Mouse (Mus musculus): ENCODE data around the gene 6030498E09Rik. TPM values are rescaled to one million over a fixed set of nuclear protein-coding genes. Genes with fewer than 3 reads are reported as not detected.
A peak's percentile ranks its signal among the peaks of the same experiment; 100 is the strongest.

Gene 6030498E09Rik
- polyA plus RNA-seq (2014; fragmentation: Nextera tagmentation; extraction: Ambion mirVana) = not detected in 2 replicates

GRCm38 (mm10) chrX:38772478-38772877, at the start of gene 6030498E09Rik:
6030498E09Rik (plus strand) TSS chrX:38772671.
- Histone ChIP-seq H3K4me3 (ENCODE audit: low read depth, low read length) (no peak within 1 kb of the TSS), H3K9ac (replicated peaks; ENCODE audit: low read depth, low read length) (no peak within 1 kb of the TSS), H3K27ac (ENCODE audit: low read length) (no peak within 1 kb of the TSS), H3K27me3 (ENCODE audit: control insufficient read depth, insufficient read depth, low read length) (no peaks in the 10 kb centered on the region), H3K36me3 (ENCODE audit: control insufficient read depth, insufficient read depth, low read length) (no peaks in the 10 kb centered on the region), H3K9me3 (ENCODE audit: control insufficient read depth, low read depth, low read length) (no peaks in the 10 kb centered on the region), H3K4me1 (ENCODE audit: control insufficient read depth, insufficient read depth, low read length) (no peaks in the 10 kb centered on the region), H3K4me2 (replicated peaks; ENCODE audit: low read depth, low read length) (no peak within 1 kb of the TSS)
- WGBS = 74% methylated on average over 9 of the region's 9 CpGs
- no peak for ATAC-seq (ENCODE audit: insufficient number of reproducible peaks, insufficient read depth, low FRiP score, low read depth)

GRCm38 (mm10) chrX:38730081-38730480, 42.4 kb upstream of the 6030498E09Rik start:
- no peak overlapping the region for H3K27ac ChIP-seq (ENCODE audit: low read length)
- no peak overlapping the region for H3K9ac ChIP-seq (replicated peaks; ENCODE audit: low read depth, low read length)
- H3K9me3 ChIP-seq (ENCODE audit: control insufficient read depth, low read depth, low read length) = no peaks in the 10 kb centered on the region
- ATAC-seq (ENCODE audit: insufficient number of reproducible peaks, insufficient read depth, low FRiP score, low read depth) = no peak
- H3K4me1 ChIP-seq (ENCODE audit: control insufficient read depth, insufficient read depth, low read length) = no peaks in the 10 kb centered on the region
- H3K36me3 ChIP-seq (ENCODE audit: control insufficient read depth, insufficient read depth, low read length) = no peaks in the 10 kb centered on the region
- no peaks in the 10 kb centered on the region for H3K27me3 ChIP-seq (ENCODE audit: control insufficient read depth, insufficient read depth, low read length)
- 44% methylated on average over 5 of the region's 5 CpGs for WGBS
- no peak overlapping the region for H3K4me2 ChIP-seq (replicated peaks; ENCODE audit: low read depth, low read length)
- H3K4me3 ChIP-seq (ENCODE audit: low read depth, low read length) = no peak overlapping the region

GRCm38 (mm10) chrX:38730639-38731038, 41.8 kb upstream of the 6030498E09Rik start:
- H3K27ac ChIP-seq (ENCODE audit: low read length) = no peak overlapping the region
- ATAC-seq (ENCODE audit: insufficient number of reproducible peaks, insufficient read depth, low FRiP score, low read depth) = no peak
- no peaks in the 10 kb centered on the region for H3K27me3 ChIP-seq (ENCODE audit: control insufficient read depth, insufficient read depth, low read length)
- H3K36me3 ChIP-seq (ENCODE audit: control insufficient read depth, insufficient read depth, low read length) = no peaks in the 10 kb centered on the region
- H3K9me3 ChIP-seq (ENCODE audit: control insufficient read depth, low read depth, low read length) = no peaks in the 10 kb centered on the region
- WGBS = 62% methylated on average over 2 of the region's 2 CpGs
- no peak overlapping the region for H3K4me3 ChIP-seq (ENCODE audit: low read depth, low read length)
- H3K9ac ChIP-seq (replicated peaks; ENCODE audit: low read depth, low read length) = no peak overlapping the region
- H3K4me1 ChIP-seq (ENCODE audit: control insufficient read depth, insufficient read depth, low read length) = no peaks in the 10 kb centered on the region
- H3K4me2 ChIP-seq (replicated peaks; ENCODE audit: low read depth, low read length) = no peak overlapping the region

GRCm38 (mm10) chrX:38733683-38734082, 38.8 kb upstream of the 6030498E09Rik start:
- 90% methylated on average over 5 of the region's 5 CpGs for WGBS

GRCm38 (mm10) chrX:38734916-38735880, 37.3 kb upstream of the 6030498E09Rik start:
- Histone ChIP-seq H3K4me3 (ENCODE audit: low read depth, low read length) (no peak overlapping the region), H3K9ac (replicated peaks; ENCODE audit: low read depth, low read length) (no peak overlapping the region), H3K27ac (ENCODE audit: low read length) (0 out of 2 replicates have a peak overlapping the region, but pooled peaks have one; percentile 28), H3K9me3 (ENCODE audit: control insufficient read depth, low read depth, low read length) (no peaks in the 10 kb centered on the region), H3K4me1 (ENCODE audit: control insufficient read depth, insufficient read depth, low read length) (no peaks in the 10 kb centered on the region), H3K27me3 (ENCODE audit: control insufficient read depth, insufficient read depth, low read length) (no peaks in the 10 kb centered on the region), H3K4me2 (replicated peaks; ENCODE audit: low read depth, low read length) (no peak overlapping the region), H3K36me3 (ENCODE audit: control insufficient read depth, insufficient read depth, low read length) (no peaks in the 10 kb centered on the region)
- WGBS = 52% methylated on average over 13 of the region's 13 CpGs
- ATAC-seq (ENCODE audit: insufficient number of reproducible peaks, insufficient read depth, low FRiP score, low read depth) = peak; percentile 42; the same call in 1 of the 2 replicates

More at GRCm38 (mm10) chrX:38733683-38734082, 38.8 kb upstream of the 6030498E09Rik start:
- no peak overlapping the region for H3K4me2 ChIP-seq (replicated peaks; ENCODE audit: low read depth, low read length)
- H3K9me3 ChIP-seq (ENCODE audit: control insufficient read depth, low read depth, low read length) = no peaks in the 10 kb centered on the region
- H3K36me3 ChIP-seq (ENCODE audit: control insufficient read depth, insufficient read depth, low read length) = no peaks in the 10 kb centered on the region
- no peak overlapping the region for H3K9ac ChIP-seq (replicated peaks; ENCODE audit: low read depth, low read length)
- H3K4me3 ChIP-seq (ENCODE audit: low read depth, low read length) = no peak overlapping the region
- no peaks in the 10 kb centered on the region for H3K4me1 ChIP-seq (ENCODE audit: control insufficient read depth, insufficient read depth, low read length)
- no peaks in the 10 kb centered on the region for H3K27me3 ChIP-seq (ENCODE audit: control insufficient read depth, insufficient read depth, low read length)
- ATAC-seq (ENCODE audit: insufficient number of reproducible peaks, insufficient read depth, low FRiP score, low read depth) = no peak
- no peak overlapping the region for H3K27ac ChIP-seq (ENCODE audit: low read length)

- Histone ChIP-seq H3K4me3 (ENCODE audit: low read depth, low read length) (no peak overlapping the region), H3K9ac (replicated peaks; ENCODE audit: low read depth, low read length) (no peak overlapping the region)
Measured at GRCm38 (mm10) chrX:38771453-38771852, 1.0 kb upstream of the 6030498E09Rik start.

GRCm38 (mm10) chrX:38771886-38772285, 585 bp upstream of the 6030498E09Rik start:
- ATAC-seq (ENCODE audit: insufficient number of reproducible peaks, insufficient read depth, low FRiP score, low read depth) = no peak
- 35% methylated on average over 3 of the region's 3 CpGs for WGBS
- Histone ChIP-seq H3K27me3 (ENCODE audit: control insufficient read depth, insufficient read depth, low read length) (no peaks in the 10 kb centered on the region), H3K4me2 (replicated peaks; ENCODE audit: low read depth, low read length) (no peak overlapping the region), H3K9ac (replicated peaks; ENCODE audit: low read depth, low read length) (no peak overlapping the region), H3K9me3 (ENCODE audit: control insufficient read depth, low read depth, low read length) (no peaks in the 10 kb centered on the region), H3K4me3 (ENCODE audit: low read depth, low read length) (no peak overlapping the region), H3K4me1 (ENCODE audit: control insufficient read depth, insufficient read depth, low read length) (no peaks in the 10 kb centered on the region), H3K36me3 (ENCODE audit: control insufficient read depth, insufficient read depth, low read length) (no peaks in the 10 kb centered on the region), H3K27ac (ENCODE audit: low read length) (no peak overlapping the region)

More at GRCm38 (mm10) chrX:38771453-38771852, 1.0 kb upstream of the 6030498E09Rik start:
- no peaks in the 10 kb centered on the region for H3K4me1 ChIP-seq (ENCODE audit: control insufficient read depth, insufficient read depth, low read length)
- H3K27me3 ChIP-seq (ENCODE audit: control insufficient read depth, insufficient read depth, low read length) = no peaks in the 10 kb centered on the region
- ATAC-seq (ENCODE audit: insufficient number of reproducible peaks, insufficient read depth, low FRiP score, low read depth) = no peak
- H3K27ac ChIP-seq (ENCODE audit: low read length) = no peak overlapping the region
- H3K36me3 ChIP-seq (ENCODE audit: control insufficient read depth, insufficient read depth, low read length) = no peaks in the 10 kb centered on the region
- 69% methylated on average over 2 of the region's 2 CpGs for WGBS
- H3K9me3 ChIP-seq (ENCODE audit: control insufficient read depth, low read depth, low read length) = no peaks in the 10 kb centered on the region
- H3K4me2 ChIP-seq (replicated peaks; ENCODE audit: low read depth, low read length) = no peak overlapping the region

- no peak overlapping the region for H3K4me3 ChIP-seq (ENCODE audit: low read depth, low read length)
- ATAC-seq (ENCODE audit: insufficient number of reproducible peaks, insufficient read depth, low FRiP score, low read depth) = no peak
Measured at GRCm38 (mm10) chrX:38794373-38794772, 21.9 kb downstream of the 6030498E09Rik start.

More at GRCm38 (mm10) chrX:38794373-38794772, 21.9 kb downstream of the 6030498E09Rik start:
- Histone ChIP-seq H3K4me1 (ENCODE audit: control insufficient read depth, insufficient read depth, low read length) (no peaks in the 10 kb centered on the region), H3K9ac (replicated peaks; ENCODE audit: low read depth, low read length) (no peak overlapping the region), H3K36me3 (ENCODE audit: control insufficient read depth, insufficient read depth, low read length) (no peaks in the 10 kb centered on the region), H3K4me2 (replicated peaks; ENCODE audit: low read depth, low read length) (no peak overlapping the region), H3K9me3 (ENCODE audit: control insufficient read depth, low read depth, low read length) (no peaks in the 10 kb centered on the region), H3K27me3 (ENCODE audit: control insufficient read depth, insufficient read depth, low read length) (no peaks in the 10 kb centered on the region), H3K27ac (ENCODE audit: low read length) (no peak overlapping the region)
- 62% methylated on average over 3 of the region's 3 CpGs for WGBS

Data from stomach, embryonic 14.5 days (tissue).